Mouse (Mus musculus) frontal cortex, postnatal 36 days (tissue): ENCODE measurements around the gene Fyb2.

ENCODE experiments used
- DNase-seq, 2 experiments: peaks; one replicate each; pipeline ENCODE4 v3.0.0; 2022; ENCODE audit warnings: low spot score in 2 of 2

Gene Fyb2

DNA sequence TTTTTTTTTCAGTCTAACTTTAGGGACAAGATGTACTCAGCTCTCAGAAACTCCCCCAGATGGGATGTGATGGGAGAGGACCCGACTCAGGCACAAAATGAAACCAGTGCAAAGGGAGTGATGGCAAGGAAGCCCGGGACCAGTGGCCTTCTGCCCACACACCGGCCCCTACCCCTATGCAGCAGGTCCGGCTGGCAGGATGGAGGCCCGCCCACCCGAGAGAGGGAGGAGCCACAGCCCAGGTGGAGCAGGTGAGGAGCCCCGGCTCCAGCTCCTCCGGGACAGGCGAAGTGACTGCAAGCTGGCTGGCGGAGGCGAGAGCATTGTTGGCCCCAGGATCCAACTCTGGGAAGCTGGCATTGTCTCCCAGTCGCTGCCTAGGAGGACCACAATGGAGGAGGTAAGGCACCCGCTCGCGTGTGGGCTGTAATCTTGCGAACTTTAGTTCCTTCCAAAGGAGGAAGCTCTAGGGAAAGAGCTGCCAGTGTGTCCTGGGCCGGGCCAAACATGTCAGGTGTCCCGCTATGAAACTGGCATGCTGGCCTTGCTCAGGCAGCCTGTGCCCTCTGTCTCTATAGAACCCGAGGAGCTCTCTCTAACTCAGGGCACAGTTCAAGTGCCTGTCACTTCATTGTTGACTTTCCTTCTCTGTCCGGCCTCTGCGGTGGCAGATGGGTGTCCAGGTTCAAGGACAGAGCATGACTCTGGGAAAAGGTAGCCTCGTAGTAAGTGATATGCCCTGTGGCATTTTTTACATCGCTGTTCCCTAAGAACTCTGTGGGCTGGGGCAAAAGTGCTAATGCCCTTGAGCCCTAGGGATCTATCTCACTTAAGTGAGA is at the start of gene Fyb2:
TSS of gene Fyb2 (plus strand) at position 166 of the 839 bp plus-strand sequence.
- no peak for DNase-seq

- no peak for DNase-seq
Observed at GRCm38 (mm10) chr4:104864397-104864796, 48.9 kb upstream of the Fyb2 start.

DNA sequence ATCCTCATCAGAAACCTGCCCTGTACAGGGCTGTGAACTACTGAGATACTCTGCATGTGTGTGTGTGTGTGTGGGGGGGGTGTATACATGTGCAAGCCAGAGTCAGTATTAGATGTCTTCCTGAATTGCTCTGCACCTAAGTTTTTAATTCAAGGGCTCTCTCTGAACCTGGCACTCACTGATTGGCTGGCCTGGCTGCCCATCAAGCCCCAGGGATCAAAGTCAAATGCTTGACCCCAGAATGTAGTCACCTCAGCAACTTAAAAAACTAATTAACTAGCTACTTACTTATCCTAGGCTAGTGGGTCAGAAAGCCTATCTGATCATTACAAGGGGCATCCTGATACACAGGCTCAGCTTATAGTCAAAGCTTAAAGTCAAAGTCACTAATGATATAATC is 43.7 kb upstream of the Fyb2 start:
- DNase-seq = no peak

DNA sequence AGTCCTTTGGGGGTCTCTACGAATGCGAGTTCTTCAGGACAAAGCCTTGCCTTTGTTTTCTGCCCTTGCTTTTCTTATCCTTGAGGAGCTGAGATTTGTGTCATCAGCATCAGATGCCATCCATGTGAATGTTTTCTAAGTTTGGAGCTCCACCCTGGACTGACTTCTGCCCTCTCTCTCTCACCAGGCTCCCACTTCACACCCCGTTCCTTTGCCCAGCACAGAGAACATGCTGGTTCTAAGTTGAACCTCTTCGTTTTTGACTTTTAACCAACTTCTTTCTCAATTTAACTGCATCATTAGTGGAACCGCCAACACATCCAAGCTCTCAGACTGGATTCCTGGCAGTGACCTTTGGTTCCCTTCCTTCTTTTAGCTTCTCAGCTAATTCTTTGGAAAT is 43.1 kb upstream of the Fyb2 start:
- DNase-seq = no peak

GRCm38 (mm10) chr4:104875832-104876231 is 37.4 kb upstream of the Fyb2 start:
- DNase-seq = no peak

DNA sequence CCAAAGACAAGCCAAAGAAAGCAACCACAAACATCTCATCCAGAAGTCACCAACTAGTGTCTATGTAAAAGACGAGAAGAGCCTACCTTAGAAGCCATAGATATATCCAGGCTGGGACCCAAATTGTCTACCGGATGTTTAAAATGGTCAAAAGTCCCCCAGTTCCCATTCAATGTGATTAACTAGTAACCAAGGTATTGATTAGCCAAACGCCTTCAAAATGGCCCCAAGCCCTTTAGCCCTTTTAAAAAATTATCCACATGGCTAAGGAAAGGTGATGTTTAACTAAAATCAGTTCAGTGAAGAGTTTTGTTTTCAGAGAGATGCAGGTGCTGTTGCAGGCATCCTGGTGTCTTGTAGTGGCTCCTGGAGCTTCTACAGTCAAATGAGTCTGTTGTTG is 36.9 kb upstream of the Fyb2 start, which contains the start of gene C8a:
TSS of gene C8a (minus strand) at position 76 of the 400 bp plus-strand sequence.
- DNase-seq = no peak

DNA sequence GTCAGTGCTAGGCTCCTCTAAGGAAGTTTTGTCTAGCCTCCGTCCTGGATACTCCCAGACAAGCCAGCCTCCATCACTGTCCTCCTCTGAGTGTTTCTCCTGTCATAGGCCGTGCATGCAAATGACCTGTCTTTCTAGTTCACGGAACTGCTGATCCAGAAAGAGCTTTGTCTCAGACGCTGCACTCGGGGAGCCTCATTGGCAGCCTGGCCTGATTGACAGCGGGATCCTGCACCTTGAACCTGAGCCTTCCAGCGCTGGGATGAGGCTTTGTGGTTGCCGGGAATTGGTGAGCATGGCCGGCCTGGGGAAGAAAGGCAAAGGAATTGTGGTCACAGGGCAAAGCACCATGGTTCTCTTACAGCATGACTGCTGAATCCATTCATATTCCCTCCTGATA is 25.8 kb upstream of the Fyb2 start:
- no peak for DNase-seq

- no peak for DNase-seq
Observed at GRCm38 (mm10) chr4:104888499-104889262, 24.6 kb upstream of the Fyb2 start.

DNA sequence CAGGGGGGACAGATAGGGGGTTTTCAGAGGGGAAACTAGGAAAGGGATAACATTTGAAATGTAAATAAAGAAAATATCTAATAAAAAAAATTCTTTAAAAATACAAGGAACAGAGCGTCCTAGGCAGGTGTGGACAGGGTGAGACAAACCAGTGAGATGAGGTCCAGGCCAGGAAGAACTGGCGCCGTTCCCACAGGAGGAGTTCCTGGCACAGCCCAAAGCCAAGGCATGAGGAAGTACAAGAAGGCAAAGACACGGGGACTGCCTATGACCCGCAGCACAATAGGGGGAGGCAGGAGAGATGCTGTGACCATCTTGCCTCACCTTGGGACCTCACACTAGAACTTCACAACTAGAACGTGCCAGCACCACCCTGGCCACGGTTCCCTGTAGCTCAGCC is 21.5 kb upstream of the Fyb2 start:
- DNase-seq = no peak

DNA sequence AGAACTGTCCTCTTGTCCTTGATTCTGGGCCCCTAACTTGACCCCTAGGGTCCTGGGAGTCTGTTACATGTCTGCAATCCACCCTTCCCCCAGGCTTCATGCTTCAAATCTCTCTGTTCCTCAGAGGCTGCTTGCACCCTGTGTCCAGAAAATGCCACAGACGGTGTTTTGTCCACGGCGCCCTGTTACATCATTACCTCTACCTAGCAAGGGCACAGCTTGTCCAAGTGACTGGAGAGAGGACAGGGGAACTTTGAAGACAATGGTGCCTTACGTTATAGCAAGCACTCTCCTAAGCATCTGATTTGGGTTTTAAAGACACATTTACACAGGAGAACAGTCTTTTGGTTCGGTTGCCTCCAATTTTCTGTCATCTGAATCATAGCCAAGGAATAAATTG is 19.7 kb upstream of the Fyb2 start:
- DNase-seq = peak in 1 of 2 experiments; percentile 22

DNA sequence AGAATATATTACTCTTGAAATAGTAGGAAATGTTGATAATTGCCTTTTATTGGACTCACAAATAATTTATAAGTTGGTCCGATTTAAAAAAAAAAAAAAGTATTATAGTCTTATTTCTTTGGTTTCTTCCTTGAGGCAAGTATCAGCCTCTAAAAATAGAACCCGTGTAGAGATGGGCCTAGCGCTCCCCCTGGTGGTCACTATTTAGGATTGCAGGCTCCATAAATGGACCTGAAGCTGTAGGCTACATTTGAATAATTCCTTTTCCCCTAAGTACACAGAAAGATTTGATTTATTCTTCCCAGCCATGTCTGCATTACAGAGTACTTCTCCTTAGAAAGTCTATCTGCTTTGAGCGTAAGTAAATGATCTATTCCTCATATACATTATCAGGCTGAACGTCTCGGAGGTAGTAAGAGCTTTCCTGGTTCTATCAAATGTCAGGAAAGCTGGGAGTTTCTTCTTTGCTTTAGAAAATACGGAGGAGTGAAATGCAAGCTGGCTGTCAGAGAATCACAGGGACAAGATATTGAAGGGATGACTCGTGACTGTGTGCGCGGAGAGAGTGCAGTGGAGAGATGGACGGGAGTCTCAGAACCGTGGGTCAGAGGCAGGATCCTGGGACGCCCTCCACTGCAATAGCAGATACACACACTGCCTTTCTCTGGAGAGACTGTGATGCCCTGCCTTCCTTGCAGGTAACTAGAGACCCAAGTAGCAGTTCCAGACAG is 19.1 kb upstream of the Fyb2 start:
- DNase-seq = peak; percentile 66 to 76

DNA sequence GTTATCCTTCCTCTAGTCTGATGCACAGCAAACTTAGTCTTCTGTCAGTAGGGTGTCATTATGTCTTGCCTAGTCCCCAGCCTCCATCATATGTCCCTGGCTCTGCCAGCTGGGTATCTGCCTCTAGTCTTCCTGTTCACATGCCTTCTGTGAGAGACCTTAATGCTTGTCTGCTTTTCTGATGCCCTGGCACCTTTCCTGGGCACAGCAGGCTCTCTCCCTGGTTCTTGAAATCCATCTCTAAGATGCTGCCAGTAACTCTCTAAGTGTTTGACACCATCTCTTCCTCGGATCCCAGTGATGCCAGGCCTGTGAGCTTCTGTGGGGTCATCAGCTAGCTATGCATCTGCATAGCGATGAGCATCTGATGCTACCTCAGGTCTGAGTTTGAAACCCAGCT is 10.4 kb upstream of the Fyb2 start:
- no peak for DNase-seq

GRCm38 (mm10) chr4:104905049-104905448 is 8.2 kb upstream of the Fyb2 start:
- no peak for DNase-seq

DNA sequence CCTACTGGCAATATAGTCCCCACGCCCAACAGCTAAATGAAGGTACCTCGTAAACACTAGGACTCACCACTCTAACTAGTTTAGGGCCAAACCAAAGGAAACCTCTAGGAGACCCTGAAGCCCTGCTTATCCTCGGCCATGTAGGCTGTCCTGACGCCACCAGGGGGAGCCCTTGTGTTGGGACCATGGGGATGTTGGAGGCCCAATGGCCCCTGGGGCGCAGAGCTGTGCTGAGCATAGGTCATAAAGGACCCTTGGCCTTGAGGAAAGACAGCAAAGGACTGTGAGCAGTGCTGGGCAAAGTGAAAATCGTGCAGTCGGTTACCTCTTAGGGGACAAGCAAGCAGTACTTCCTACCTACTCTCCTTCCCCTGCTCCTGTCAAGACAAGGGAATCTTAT is 1.6 kb upstream of the Fyb2 start:
- peak; percentile 61 to 67 for DNase-seq

DNA sequence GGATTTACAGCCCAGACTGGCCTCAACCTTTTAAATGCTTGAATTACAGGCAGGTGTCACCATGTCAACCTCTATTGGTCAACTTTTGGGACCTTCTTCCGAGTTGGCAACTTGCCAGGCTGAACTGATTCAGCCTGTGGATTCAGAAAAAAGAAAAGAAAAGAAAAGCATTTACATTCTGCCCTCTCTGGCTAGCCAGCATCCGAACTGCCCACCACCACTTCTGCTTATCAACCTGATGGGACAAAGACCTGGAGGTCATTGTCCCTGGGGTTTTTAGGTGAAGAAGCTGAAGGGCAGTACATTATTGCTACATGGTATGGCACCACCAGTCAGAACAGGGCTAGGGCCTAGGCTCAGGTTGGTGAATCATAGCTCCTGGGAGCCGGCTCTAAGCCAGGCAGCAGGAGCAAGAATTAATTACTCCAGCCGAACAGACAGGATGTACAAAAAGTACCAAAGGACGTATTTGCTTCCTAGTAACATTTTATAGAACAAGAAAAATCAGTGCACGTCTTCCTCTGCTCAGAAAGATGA is 1.5 kb downstream of the Fyb2 start:
- no peak for DNase-seq

- DNase-seq = no peak
Observed at GRCm38 (mm10) chr4:104918017-104918416, 4.8 kb downstream of the Fyb2 start.

DNA sequence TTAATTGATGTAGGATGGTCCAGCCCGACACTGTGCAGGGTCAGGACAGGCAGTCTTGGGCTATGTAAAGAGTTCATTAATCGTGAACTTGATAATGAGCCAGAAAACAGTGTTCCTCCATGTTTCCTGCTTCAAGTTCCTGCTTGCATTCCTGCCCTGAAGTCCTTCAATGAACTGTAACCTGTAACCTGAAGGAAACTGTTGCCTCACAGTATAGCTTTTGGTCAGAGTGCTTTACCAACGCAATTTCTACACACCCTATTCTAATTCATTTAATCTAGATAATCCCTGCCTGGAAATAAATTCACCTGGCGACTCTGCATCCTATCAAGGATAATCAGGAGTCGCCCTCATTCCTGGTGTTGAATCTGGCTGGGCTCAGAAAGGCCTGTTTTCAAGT is 12.1 kb downstream of the Fyb2 start:
- DNase-seq = no peak

DNA sequence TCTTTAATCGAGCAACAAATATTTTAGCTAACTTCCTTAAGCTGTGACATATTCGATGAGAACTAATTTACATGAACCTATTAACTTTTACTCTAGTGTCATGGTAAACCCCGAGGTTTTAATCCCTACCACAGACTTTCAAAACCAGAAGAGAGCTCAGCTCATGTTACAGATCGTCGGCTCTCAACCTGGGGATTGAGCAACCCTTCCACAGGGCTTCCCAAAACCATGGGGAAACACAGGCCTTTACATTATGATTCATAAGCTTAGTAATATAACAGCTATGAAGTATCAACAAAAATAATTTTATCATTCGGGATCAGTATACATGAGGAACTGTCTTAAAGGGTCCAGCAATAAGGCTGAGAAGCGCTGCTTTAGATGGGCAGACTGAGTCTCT is 15.9 kb downstream of the Fyb2 start:
- no peak for DNase-seq

DNA sequence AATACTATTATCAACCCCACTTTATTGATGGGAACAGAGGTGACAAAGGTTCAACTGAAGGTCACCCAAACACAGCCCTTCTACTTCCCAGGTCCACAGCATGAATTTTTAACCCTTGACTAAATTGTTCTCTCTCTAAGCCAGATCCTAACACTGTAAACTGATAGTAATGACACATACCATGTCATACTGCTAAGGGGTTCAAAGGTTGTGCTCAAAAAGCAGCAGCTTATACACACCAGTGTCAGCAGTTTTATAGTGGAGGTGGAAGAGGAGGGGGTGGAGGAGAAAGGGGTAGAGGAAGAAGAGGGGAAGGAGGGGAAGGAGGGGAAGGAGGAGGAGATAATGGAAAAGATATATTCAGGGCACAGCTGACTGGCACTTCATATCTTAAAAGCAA is 20.4 kb downstream of the Fyb2 start:
- DNase-seq = no peak

DNA sequence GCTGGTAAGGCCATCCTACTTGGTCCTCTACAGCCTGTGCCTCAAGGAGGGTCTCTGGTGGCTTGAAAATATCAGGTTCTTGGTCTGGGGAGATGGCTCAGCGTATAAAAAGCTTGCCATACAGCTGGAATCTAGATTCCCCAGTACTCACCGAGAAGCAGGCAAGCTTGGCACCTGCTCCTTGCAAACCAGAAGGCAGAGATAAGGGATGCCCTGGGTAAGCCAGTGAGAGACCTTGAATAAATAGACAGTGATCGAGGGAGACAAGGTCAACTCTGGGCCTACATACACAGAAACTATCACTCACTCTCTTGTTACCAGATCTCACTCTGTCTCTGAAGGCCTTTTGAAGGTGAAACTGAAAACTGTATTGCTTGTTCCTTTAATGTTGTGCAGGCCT is 21.7 kb downstream of the Fyb2 start:
- no peak for DNase-seq

DNA sequence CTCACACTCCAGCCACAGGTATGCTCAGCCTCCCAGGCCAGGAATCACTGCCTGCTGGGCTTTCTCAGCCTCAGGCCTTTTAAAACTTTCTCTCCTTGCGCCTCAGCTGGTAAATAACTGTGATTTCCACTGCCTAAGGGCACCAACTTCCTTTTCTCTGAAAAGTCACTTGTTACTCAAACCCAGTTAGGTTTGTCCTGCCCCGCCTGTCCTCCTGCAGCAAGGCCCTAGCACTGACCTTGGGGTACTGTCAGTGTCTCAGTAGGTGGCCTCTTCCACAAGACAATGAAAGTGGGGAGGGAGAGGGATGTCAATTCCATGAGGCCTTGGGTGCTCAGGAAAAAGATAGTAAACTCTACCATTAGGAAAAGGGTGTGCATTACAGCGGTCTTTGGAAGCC is 22.2 kb downstream of the Fyb2 start:
- DNase-seq = no peak

GRCm38 (mm10) chr4:104936011-104936410 is 22.8 kb downstream of the Fyb2 start:
- no peak for DNase-seq
